Mouse (Mus musculus) adrenal gland, postnatal 25 days (tissue): ENCODE results near the gene Dhtkd1. TPM values are rescaled to one million over a fixed set of nuclear protein-coding genes. Genes with fewer than 3 reads are reported as not detected.

Source experiments
- total RNA-seq: library from RNA; stranded (reverse); gene quantifications from 2 replicates; pipeline ENCODE4 v1.2.3, GENCODE M21; 2021

Gene Dhtkd1
- total RNA-seq, 1 experiment from 2014 or later, result 15.7 TPM

Other genes with a start within 250 kb of the Dhtkd1 start
- 4.9 and 7.4 TPM in 2 replicates for gene Camk1d, start 228.3 kb downstream of the Dhtkd1 start, total RNA-seq
- gene Nudt5, start 97.8 kb downstream of the Dhtkd1 start, total RNA-seq, result 41.9 and 43.2 TPM in 2 replicates
- gene Cdc123, start 97.6 kb downstream of the Dhtkd1 start, total RNA-seq, result 129 and 133 TPM in 2 replicates
- gene Gm13199, start 79.9 kb downstream of the Dhtkd1 start, total RNA-seq, result 0.85 TPM in 1 of 2 replicates, not detected in the other
- 41.2 and 55.9 TPM in 2 replicates for gene Sec61a2, start 47.4 kb downstream of the Dhtkd1 start, total RNA-seq
- gene Upf2, start 8.7 kb upstream of the Dhtkd1 start, total RNA-seq, result 28.6 and 30.2 TPM in 2 replicates
- 11.7 and 13.4 TPM in 2 replicates for gene Proser2, start 187.4 kb upstream of the Dhtkd1 start, total RNA-seq